Mouse (Mus musculus) thymus, adult 2 months (tissue): ENCODE measurements around the gene Pde2a. TPM values are rescaled to one million over a fixed set of nuclear protein-coding genes. Genes with fewer than 3 reads are reported as not detected.

Source experiments
- DNase-seq: peaks from one replicate; pipeline ENCODE4 v3.0.0; 2021
- H3K27ac ChIP-seq: fragments of 200-500 bp; 2 replicates; pipeline ENCODE4 v1.5.1; 2012; ENCODE audit warnings: low read length, control low read depth; ENCODE audit not compliant: control insufficient read depth, insufficient read depth
- H3K27me3 ChIP-seq: fragments of 200-500 bp; 2 replicates; pipeline ENCODE4 v1.6.1; 2012; ENCODE audit warnings: mild to moderate bottlenecking, low read length, moderate library complexity, mixed read lengths; ENCODE audit not compliant: control insufficient read depth, insufficient read depth
- H3K36me3 ChIP-seq: fragments of 200-500 bp; 2 replicates; pipeline ENCODE4 v1.6.1; 2012; ENCODE audit warnings: mild to moderate bottlenecking, low read length, moderate library complexity; ENCODE audit not compliant: control insufficient read depth, insufficient read depth
- H3K4me1 ChIP-seq: fragments of 200-500 bp; replicated peaks from 2 replicates; pipeline ENCODE4 v1.6.1; 2012; ENCODE audit warnings: low read length; ENCODE audit not compliant: control insufficient read depth, insufficient read depth
- H3K4me3 ChIP-seq: fragments of 200-500 bp; 2 replicates; pipeline ENCODE4 v1.5.1; 2012; ENCODE audit warnings: mild to moderate bottlenecking, low read length, control low read depth, moderate library complexity; ENCODE audit not compliant: control insufficient read depth, insufficient read depth
- CTCF ChIP-seq: fragments of 200-500 bp; IDR thresholded peaks from 2 replicates; pipeline ENCODE4 v1.5.1; 2012; ENCODE audit warnings: mild to moderate bottlenecking, control low read depth, low read length, moderate library complexity, borderline replicate concordance; ENCODE audit not compliant: control insufficient read depth, poor library complexity, insufficient read depth; ENCODE audit errors: extremely low read depth
- POLR2A ChIP-seq: fragments of 200-500 bp; IDR thresholded peaks from 2 replicates; pipeline ENCODE4 v1.6.1; 2012; ENCODE audit warnings: mild to moderate bottlenecking, low read length, control low read depth, moderate library complexity; ENCODE audit not compliant: control insufficient read depth, poor library complexity, insufficient read depth; ENCODE audit errors: extremely low read depth
- WGBS: fragments of 180-500 bp; shearing (Covaris S2); methylation state at CpG from one replicate; pipeline ENCODE4 v1.1.7; 2018; 5-methylcytosine and 5-hydroxymethylcytosine counted together
- polyA plus RNA-seq: library from polyadenylated mRNA; depleted of rRNA; stranded (reverse); fragments of >200 nt; gene quantifications from 2 replicates; pipeline ENCODE4 v1.2.3, GENCODE M21; 2012

The Pde2a gene
- polyA plus RNA-seq, 1 experiment, result 12.0 TPM

DNA sequence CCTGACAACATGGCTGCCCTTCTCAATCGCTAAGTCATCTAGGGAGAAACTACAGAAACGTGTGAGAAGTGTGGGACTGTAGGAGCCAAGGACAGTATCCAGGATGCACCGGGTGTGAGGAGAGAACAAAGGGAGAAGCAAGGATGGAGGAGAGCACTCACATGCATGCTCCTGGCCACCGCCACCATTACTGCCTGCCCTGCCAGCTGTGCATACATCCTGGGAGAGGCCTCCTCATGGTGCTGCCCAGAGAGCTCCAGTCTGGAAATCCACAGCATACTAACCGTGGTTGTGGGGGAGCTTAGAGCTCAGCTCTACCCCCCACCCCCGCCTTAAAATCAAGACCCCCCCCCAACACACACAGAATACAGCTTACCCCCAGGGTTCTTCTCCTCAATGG is 93.3 kb downstream of the Pde2a start:
- H3K4me3 ChIP-seq, result no peak overlapping the region
- H3K27ac ChIP-seq, result no peak overlapping the region
- no peak for TF ChIP-seq POLR2A
- no peak for TF ChIP-seq CTCF
- H3K27me3 ChIP-seq, result no peaks in the 10 kb centered on the region
- no peak for DNase-seq
- WGBS, result 91% methylated on average over 6 of the region's 6 CpGs
- H3K4me1 ChIP-seq, result no peaks in the 10 kb centered on the region
- H3K36me3 ChIP-seq, result no peaks in the 10 kb centered on the region

DNA sequence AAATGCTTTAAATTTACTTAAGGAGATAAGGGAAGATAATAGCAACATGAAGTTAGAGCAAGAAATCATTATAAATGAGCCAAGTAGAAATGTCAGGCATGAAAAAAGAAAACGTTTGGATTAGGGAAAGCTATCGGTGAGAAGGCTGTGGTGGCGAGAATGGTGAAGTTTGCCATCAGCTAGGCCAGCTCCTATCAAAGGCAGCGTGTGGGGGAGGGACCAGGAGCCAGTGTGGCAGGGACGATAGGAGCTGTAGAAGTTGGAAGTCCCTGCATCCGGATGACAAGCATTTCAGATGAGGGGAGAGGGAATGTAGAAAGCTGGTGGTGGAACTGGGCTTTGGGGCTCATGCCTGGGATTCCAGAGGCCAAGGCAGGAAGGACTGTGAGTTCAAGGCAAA is 93.8 kb downstream of the Pde2a start:
- WGBS, result 81% methylated on average over 6 of the region's 6 CpGs
- no peak overlapping the region for H3K27ac ChIP-seq
- no peak overlapping the region for H3K4me3 ChIP-seq
- TF ChIP-seq CTCF, result no peak
- TF ChIP-seq POLR2A, result no peak
- no peaks in the 10 kb centered on the region for H3K36me3 ChIP-seq
- no peak for DNase-seq
- no peaks in the 10 kb centered on the region for H3K4me1 ChIP-seq
- no peaks in the 10 kb centered on the region for H3K27me3 ChIP-seq

DNA sequence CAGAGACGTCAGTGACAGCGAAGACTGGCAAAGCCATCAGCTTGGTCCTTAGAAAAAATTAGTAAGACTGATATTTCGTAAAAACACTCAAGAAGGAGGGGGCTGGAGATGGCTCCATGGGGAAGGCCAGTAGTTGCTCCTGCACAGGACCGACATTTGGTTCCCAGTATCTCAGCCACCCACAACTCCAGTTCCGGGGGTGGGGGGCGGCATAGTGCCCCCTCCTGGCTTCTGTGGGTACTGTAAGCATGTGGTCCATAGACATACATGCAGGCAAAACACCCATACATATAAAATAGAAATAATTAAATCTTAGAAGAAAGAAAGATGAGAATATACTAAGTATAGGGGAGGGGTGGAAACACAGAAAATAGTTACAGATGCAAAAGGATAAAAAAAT is 95.0 kb downstream of the Pde2a start:
- no peaks in the 10 kb centered on the region for H3K27me3 ChIP-seq
- H3K4me1 ChIP-seq, result no peaks in the 10 kb centered on the region
- 70% methylated on average over 6 of the region's 6 CpGs for WGBS
- DNase-seq, result peak; percentile 26
- H3K27ac ChIP-seq, result no peak overlapping the region
- peak; percentile 78; the same call in 1 of the 2 replicates for TF ChIP-seq CTCF
- TF ChIP-seq POLR2A, result no peak
- no peaks in the 10 kb centered on the region for H3K36me3 ChIP-seq
- no peak overlapping the region for H3K4me3 ChIP-seq

DNA sequence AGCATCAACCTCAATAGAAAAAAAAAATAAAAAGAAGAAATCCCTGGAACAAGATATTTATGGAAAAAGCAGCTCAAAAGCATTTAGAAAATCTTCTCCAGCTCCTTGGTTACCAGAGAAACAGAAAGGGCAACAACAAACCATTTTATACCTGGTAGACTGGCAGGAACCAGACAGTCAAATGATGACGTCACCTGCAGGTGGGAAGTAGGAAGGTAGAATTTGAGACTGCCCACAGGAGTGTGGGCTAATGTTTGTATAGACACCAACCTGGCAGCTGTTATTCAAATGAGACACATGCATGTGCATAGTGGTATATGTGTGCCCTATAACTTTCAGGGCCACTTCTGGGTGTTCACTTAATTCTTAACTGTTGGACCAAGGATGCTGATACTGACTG is 100.2 kb downstream of the Pde2a start:
- H3K27ac ChIP-seq, result no peak overlapping the region
- no peak overlapping the region for H3K4me3 ChIP-seq
- H3K27me3 ChIP-seq, result no peaks in the 10 kb centered on the region
- DNase-seq, result no peak
- TF ChIP-seq CTCF (no peak), POLR2A (no peak)
- no peaks in the 10 kb centered on the region for H3K36me3 ChIP-seq
- no peaks in the 10 kb centered on the region for H3K4me1 ChIP-seq
- WGBS, result 68% methylated on average over 1 of the region's 1 CpGs

DNA sequence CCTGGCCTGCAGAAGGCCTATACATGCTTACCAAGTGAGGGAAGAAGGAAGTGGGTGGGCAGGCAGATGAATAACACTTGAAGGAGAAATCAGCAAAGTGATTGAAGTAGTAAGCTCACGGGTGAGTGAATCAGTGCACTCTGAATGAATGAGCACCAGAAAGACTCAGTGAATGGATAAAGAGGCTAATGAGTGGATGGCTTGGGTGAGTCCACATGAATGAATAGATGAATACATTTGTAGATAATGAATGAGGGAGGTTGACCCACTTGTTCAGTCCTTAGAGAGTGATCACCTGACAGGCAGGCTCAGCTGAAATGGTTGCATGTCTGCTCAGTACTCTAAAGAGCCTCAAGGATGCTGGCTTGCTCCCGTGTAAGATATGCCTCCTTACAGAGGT is 101.7 kb downstream of the Pde2a start:
- Histone ChIP-seq H3K27ac (no peak overlapping the region), H3K36me3 (no peaks in the 10 kb centered on the region), H3K27me3 (no peaks in the 10 kb centered on the region), H3K4me1 (no peaks in the 10 kb centered on the region), H3K4me3 (no peak overlapping the region)
- TF ChIP-seq CTCF (no peak), POLR2A (no peak)
- 70% methylated on average over 2 of the region's 2 CpGs for WGBS
- DNase-seq, result no peak

DNA sequence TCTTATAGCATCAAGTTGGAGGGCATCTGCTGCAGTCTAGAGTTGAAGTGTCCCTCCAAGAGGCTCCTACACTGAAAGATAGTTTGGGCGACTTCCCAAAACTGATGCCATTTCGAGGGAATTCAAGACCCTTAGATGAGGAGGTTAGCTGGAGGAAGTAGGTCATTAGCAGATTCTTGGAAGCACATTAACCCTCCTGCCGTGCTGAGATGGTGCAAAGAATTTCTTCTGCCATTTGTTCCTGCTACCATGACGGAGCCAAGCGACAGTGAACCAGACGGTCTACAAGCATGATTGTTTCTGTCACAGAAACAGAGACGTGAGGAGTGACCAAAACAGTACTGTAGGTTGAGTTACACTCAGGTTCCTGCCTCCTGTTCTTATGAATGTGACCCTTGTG is 105.0 kb downstream of the Pde2a start:
- no peak for DNase-seq
- Histone ChIP-seq H3K4me1 (no peaks in the 10 kb centered on the region), H3K36me3 (no peaks in the 10 kb centered on the region), H3K27me3 (no peaks in the 10 kb centered on the region), H3K27ac (no peak overlapping the region), H3K4me3 (no peak overlapping the region)
- TF ChIP-seq POLR2A (no peak), CTCF (no peak)
- 85% methylated on average over 7 of the region's 7 CpGs for WGBS

DNA sequence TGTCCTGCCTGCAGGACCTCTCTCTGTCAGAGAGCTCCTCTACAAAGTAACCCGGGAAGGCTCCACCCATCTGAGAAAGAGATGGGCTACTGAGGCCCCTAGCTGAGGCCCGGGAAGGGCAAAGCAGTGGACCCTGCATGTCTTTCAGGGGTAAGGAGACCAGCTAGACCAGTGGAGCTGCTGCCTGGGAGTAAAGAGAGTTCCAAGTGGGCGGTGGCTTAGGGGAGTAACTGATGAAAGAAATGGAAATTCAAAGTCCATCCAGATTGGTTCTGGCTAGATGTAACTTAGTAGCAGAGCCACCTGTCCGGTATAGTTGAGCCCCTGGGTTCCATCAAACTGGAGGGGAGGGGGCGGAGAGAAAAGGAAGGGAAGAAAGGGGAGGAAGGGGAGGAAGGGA is 112.9 kb downstream of the Pde2a start:
- TF ChIP-seq POLR2A (no peak), CTCF (no peak)
- Histone ChIP-seq H3K4me3 (no peak overlapping the region), H3K27ac (no peak overlapping the region), H3K4me1 (peaks cover 6% of the 10 kb centered on the region), H3K36me3 (no peaks in the 10 kb centered on the region), H3K27me3 (no peaks in the 10 kb centered on the region)
- WGBS, result 79% methylated on average over 5 of the region's 5 CpGs
- no peak for DNase-seq
